Mouse (Mus musculus) gastrocnemius, postnatal 14 days (tissue): Measurements from ENCODE around the gene Sipa1l2. TPM values are rescaled to one million over a fixed set of nuclear protein-coding genes. Genes with fewer than 3 reads are reported as not detected.
"Not testable (repeated sequence)": the region's sequence is repeated elsewhere in the genome, so short reads cannot be mapped to it uniquely, and the experiment has no call there.

Experiments
- DNase-seq: peaks from one replicate; pipeline ENCODE4 v3.0.0; 2021; ENCODE audit warnings: mixed read lengths
- intact Hi-C: fragments of 180-260 bp; cut with DNase I; formaldehyde crosslinking; loops from one replicate; pipeline ENCODE4 v1.15.1; 2025; ENCODE audit warnings: low total_unique reads
- total RNA-seq, 2 experiments: library from RNA; stranded (reverse); gene quantifications; 2 replicates each; pipeline ENCODE4 v1.2.3; 2021

The Sipa1l2 gene
- total RNA-seq, 2 experiments from 2014 or later: 8.8 to 10.1 TPM

DNA sequence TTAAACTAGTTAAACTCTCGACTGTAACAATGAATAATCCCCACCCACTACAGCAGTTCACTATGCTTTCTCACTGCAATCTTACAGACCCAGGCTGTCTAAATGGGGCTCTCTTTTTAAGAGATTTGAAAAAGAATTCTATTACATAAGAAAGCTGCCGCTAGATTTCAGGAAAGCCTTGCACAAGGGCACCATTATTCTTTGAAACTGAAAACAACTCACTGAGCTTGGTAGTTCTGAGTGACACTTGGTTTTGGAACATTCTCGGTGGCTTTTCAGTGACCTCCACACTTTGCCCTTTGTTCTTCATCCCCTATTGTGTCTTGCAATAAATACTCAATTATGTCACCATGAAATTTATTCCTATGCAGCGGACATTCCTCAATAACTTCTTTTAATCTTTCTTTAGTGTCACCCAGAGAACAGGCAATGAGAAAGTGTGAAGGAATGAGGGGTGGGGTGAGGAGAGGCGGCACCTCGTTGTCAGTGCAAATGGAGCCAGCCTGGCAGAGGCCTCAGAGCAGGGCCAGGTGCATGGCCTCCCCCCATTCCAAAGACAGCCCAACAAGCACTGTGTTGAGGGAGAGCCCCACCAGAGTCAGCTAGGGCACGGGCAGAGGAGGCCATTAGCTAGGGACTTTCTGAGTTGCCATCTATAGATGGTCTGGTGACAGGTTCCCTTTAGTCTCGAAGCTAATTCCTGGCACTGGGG, 140.5 kb downstream of the Sipa1l2 start:
- intact Hi-C loops: no loop called here
- DNase-seq: no peak

GRCm38 (mm10) chr8:125423861-125424260, 145.7 kb downstream of the Sipa1l2 start:
- intact Hi-C loops: no loop called here
- no peak for DNase-seq

- intact Hi-C loops: no loop called here
- DNase-seq: no peak
These were observed 150.3 kb downstream of the Sipa1l2 start for GRCm38 (mm10) chr8:125419202-125419830.

GRCm38 (mm10) chr8:125416146-125416545, 153.5 kb downstream of the Sipa1l2 start:
- intact Hi-C loops: no loop called here
- DNase-seq: no peak

DNA sequence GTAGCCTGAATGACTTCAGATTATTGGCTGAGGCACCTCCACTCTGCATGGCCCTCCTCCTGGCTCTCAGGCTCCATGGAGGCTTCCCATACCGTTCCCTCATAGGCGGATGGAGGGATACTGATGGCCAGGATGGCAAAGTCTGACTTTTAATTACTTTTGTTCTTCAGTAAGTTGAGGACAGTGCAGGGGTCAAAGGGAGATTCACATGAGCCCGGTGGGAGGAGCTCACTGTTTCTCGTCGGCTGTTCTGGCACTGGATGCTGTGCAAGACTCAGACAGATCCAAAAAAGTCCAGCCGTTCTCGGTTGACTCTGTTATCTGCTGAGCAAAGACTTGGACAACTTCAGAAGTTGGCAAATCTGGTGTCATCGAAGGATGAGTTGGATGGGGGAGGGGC, 155.0 kb downstream of the Sipa1l2 start:
- no peak for DNase-seq
- intact Hi-C loops: no loop called here

DNA sequence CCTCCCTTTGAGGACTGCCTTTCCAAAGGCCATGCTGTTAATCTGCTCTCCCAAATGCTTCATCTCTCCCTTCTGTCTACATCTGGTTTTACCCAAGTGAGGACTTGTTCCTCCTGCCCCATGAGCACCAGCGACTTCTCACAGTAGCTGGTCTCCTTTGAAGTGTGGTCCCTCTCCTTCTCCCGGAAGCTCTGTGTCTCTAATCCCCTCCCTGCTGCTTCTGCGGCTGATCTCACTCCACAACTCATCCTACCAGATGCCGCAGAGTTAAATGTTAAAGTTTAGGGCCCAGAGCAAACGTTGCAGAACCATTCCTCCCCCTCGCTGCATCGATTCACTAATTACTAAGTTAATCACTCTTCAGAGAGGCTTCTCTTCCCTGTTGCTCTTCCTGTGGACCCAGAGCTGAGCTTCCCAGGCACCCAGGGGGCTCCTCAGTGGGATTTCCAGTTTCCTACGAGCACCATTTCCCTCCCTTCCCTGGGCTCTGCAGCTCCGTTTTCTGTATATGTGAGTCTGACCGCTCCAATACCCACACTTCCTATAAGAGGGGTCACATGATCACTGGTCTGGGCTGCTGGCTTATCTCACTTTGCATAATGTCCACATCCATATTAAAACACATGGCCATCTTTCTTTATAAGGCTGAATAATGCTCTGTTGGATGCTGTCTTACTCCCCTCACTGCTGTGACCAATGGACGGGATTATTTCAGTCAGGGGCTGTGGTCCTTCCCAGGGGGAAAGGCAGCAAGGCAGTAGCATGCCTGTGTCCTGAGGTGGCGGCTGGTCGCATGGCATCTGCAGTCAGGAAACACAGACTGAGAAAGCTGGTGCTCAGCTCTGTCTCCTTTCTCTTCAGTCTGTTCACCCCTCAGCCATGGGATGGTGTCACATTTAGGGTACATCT, 156.4 kb downstream of the Sipa1l2 start:
- intact Hi-C loops: no loop called here
- no peak for DNase-seq

- intact Hi-C loops: no loop called here
- no peak for DNase-seq
These were observed 159.0 kb downstream of the Sipa1l2 start for GRCm38 (mm10) chr8:125410646-125411045.

DNA sequence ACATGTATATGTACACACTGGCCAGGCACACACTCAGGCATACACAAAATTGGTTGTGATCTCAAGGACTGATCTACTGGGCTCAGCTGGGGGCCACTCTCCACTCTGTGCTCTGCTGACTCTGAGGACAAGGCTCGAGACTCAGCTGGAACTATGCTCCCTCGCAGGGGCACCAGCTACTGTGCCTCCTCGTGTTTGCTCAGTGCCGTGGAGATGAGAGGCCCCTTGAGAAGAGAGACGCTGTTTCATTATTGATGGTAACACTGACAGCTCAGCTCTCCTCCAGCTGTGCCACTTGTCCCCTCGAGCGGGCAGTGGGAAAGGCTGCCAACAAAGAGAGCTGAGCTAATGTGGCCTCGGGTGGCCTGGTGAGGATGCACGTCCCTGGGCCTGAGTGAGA, 161.9 kb downstream of the Sipa1l2 start:
- intact Hi-C loops: no loop called here

GRCm38 (mm10) chr8:125406453-125406852, 163.2 kb downstream of the Sipa1l2 start:
- no peak for DNase-seq
- intact Hi-C loops: no loop called here

More for the DNA sequence above, 161.9 kb downstream of the Sipa1l2 start:
- no peak for DNase-seq

GRCm38 (mm10) chr8:125401350-125401749, 168.3 kb downstream of the Sipa1l2 start:
- intact Hi-C loops: no loop called here

GRCm38 (mm10) chr8:125397981-125398380, 171.6 kb downstream of the Sipa1l2 start:
- intact Hi-C loops: no loop called here
- no peak for DNase-seq

More at GRCm38 (mm10) chr8:125401350-125401749, 168.3 kb downstream of the Sipa1l2 start:
- no peak for DNase-seq

GRCm38 (mm10) chr8:125395682-125396081, 173.9 kb downstream of the Sipa1l2 start:
- DNase-seq, intact Hi-C loops: not testable (repeated sequence)

- intact Hi-C loops: no loop called here
- no peak for DNase-seq
These were observed 174.6 kb downstream of the Sipa1l2 start for GRCm38 (mm10) chr8:125395032-125395431.

DNA sequence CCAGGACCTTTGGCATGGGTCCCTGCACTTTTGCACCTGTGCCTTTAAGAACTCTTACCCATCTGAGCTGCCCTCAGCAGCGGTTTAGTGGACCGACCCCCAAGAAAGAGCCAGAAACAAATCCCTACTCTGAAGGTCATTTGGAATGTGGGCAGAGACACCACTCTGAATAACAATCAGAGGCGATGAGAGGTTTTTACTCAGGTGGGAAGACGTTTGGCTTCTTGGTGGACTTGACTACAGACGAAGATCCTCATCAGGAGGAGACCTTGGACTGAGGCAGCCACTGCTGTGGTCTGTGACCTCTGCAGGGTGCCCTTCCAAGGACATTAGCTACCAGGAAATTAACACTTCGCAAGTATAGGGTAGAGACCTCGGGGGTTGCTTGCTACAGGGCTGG, 177.9 kb downstream of the Sipa1l2 start:
- DNase-seq: no peak
- intact Hi-C loops: no loop called here

DNA sequence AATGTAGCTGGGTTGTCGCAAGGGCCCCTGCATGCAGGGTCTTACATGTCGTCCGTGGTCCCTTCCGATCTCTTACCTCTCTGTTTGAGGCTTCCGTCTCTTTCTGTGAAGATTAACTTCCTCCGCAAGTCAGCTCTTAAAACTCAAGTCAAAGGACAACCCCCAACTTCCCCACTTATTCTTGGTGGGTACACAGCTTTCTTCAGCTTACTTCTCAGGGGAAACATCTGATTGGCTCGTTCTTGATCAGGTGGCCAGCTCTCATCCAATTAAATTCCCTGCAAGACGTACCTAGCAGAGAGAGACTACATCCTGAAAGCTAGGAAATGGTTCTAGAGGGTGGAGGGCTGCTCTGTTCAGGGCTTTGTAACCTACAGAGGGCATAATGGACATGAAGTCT, 178.3 kb downstream of the Sipa1l2 start:
- intact Hi-C loops: no loop called here
- no peak for DNase-seq

DNA sequence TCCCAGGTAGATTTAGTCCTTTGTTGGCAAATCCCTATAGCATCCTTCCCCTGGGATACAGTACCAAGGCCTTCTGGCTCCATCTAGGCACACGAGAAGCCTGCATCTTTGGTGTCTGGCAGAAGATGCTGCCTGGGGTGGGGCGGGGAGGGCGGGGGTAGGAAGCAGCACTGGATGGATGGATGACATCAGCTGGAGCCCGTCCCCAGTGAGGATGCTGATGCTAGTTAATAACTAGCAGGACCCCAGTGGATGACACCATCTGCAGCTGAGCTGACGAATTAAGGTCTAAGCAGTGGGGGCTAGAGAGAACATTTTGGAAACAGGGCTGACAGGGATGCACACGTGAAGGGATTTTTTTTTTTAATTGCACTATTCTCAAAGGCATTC, 179.1 kb downstream of the Sipa1l2 start:
- no peak for DNase-seq
- intact Hi-C loops: no loop called here

- peak; percentile 71 for DNase-seq
- intact Hi-C loops: no loop called here
These were observed 179.7 kb downstream of the Sipa1l2 start for GRCm38 (mm10) chr8:125389756-125390505.

DNA sequence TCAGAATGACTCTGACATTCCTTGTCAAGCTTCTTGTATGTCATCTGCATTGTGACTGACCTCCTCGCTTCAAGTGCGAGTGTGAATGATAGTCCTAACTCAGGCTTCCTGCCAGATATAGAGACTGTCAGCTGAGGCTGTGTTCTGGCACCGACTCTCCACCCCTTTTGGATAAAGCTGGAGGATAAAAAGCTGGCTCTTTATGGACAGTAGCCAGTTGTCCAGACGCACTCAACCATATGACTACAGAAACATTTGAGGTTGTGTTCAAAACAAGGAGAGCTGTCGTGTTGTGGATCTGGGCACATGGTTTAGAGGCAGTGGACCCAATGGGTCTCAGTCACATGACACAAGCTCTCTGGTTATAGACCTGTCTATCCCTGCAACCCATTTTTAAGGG, 180.3 kb downstream of the Sipa1l2 start:
- intact Hi-C loops: no loop called here
- no peak for DNase-seq

DNA sequence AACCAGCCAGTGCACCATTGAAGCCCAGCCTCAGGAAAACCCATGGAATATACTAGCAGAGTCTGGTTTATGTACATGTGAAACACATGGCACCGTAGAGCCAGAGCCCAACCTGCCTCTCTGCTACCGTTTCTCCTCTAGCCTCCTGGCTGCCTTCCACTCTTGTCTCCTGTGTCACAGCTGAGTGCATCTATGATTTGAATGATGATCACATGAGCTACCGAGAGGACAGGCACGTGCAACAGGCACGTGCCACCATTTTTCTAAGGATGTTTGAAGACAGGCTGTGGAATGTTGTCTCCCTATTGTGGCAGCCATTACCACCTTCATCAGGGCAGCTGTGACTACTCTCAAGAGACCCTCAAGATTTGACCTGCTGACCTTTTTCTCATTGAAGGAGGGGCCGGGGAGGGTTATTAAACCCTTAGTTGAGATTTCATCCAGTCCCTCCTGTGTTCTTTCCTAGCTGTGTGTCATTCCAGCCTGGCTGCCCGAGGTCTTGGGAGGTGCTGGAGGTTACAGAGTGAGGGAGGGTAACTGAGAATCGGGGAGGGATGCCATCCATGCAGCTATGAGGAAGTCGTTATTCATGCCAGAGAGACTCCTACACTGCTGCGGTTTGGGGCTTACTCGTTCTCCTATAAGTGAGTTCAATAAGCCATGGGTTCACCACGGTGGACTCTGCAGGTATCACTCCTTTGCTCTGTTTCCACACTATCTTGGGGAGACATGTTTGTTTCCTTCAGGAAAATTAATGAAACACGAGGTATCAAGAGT, 181.0 kb downstream of the Sipa1l2 start:
- intact Hi-C loops: no loop called here

More for the DNA sequence above, 181.0 kb downstream of the Sipa1l2 start:
- no peak for DNase-seq
